Mouse (Mus musculus): ENCODE measurements around the gene Tdrd6. TPM values are rescaled to one million over a fixed set of nuclear protein-coding genes. Genes with fewer than 3 reads are reported as not detected.

Tdrd6 gene
- not detected for polyA plus RNA-seq (2017; shearing (Covaris generic))

GRCm38 (mm10) chr17:43629496-43630426 lies at the start of gene Tdrd6:
Gene Tdrd6, minus strand, starts transcription at chr17:43630299.

GRCm38 (mm10) chr17:43667290-43667843 lies 37.3 kb upstream of the Tdrd6 start, which contains the start of gene Cyp39a1:
Gene Cyp39a1, plus strand, starts transcription at chr17:43667425.

GRCm38 (mm10) chr17:43666576-43667289 lies 36.6 kb upstream of the Tdrd6 start, which contains the start of gene Slc25a27:
Gene Slc25a27, minus strand, starts transcription at chr17:43667214.

GRCm38 (mm10) chr17:43567992-43568888 lies 61.9 kb downstream of the Tdrd6 start, which contains the start of gene Pla2g7:
Gene Pla2g7, plus strand, starts transcription at chr17:43568098.

Other genes starting within 250 kb of the Tdrd6 start
- under 1 TPM in 1 of 2 experiments, not detected in 1; 0.12 TPM for gene Mep1a, start 127.5 kb downstream of the Tdrd6 start, polyA plus RNA-seq (2017; shearing (Covaris generic))
- not detected for gene Ankrd66, start 86.7 kb downstream of the Tdrd6 start, polyA plus RNA-seq (2017; shearing (Covaris generic))
- gene Pla2g7, start 62.2 kb downstream of the Tdrd6 start, polyA plus RNA-seq (2017; shearing (Covaris generic)): 1 to 10 TPM; 3.7 to 4.7 TPM
- gene Slc25a27, start 36.9 kb upstream of the Tdrd6 start, polyA plus RNA-seq (2017; shearing (Covaris generic)): 10 to 100 TPM in 1 of 2 experiments, 1 to 10 TPM in 1; 4.7 to 12.6 TPM
- 1 to 10 TPM; 1.1 to 1.5 TPM for gene Cyp39a1, start 37.1 kb upstream of the Tdrd6 start, polyA plus RNA-seq (2017; shearing (Covaris generic))
- gene Rcan2, start 171.1 kb upstream of the Tdrd6 start, polyA plus RNA-seq (2017; shearing (Covaris generic)): under 1 TPM in 1 of 2 experiments, not detected in 1; 0.21 TPM